ENCODE assay signal across 9 mouse cellular contexts in genomic region chr13:48227136-48227535, GRCm38 (mm10). TPM values are rescaled to one million over a fixed set of nuclear protein-coding genes. Genes with fewer than 3 reads are reported as not detected.
DNase-seq lines count a peak whose midpoint lies in the region; ATAC-seq and TF ChIP-seq lines count a peak whose summit lies in the region.
"Had no signal": no experiment of that assay in that cellular context is flagged by ENCODE, and none has a peak within 500 bp of the region (broad histone marks: within the 10 kb centered on the region; RNA-seq: fewer than 3 reads in every experiment).

No protein-coding gene starts in this region.

- H3K4me1 ChIP-seq in forebrain, postnatal 0 days (ENCODE audit: insufficient read depth) = peaks cover 12% of the 10 kb centered on the region
- 0 out of 2 replicates have a peak, but pooled peaks cover 5% of the 10 kb centered on the region for H3K4me1 ChIP-seq in kidney, embryonic 14.5 days (ENCODE audit: control insufficient read depth, insufficient read depth, low read length)
- H3K4me1 ChIP-seq in midbrain, embryonic 12.5 days = peaks cover 25% of the 10 kb centered on the region

- H3K4me2 ChIP-seq in forebrain, postnatal 0 days (ENCODE audit: low read depth) = peak overlapping the region; percentile 63
- peak overlapping the region; percentile 36 for H3K4me2 ChIP-seq in kidney, embryonic 14.5 days (replicated peaks; ENCODE audit: low read depth, low read length)
- H3K4me2 ChIP-seq in midbrain, embryonic 12.5 days (replicated peaks) = peak overlapping the region; percentile 64

- peak overlapping the region; percentile 43 for H3K4me3 ChIP-seq in forebrain, postnatal 0 days (ENCODE audit: low read depth, low read length)
- H3K4me3 ChIP-seq in kidney, embryonic 14.5 days (ENCODE audit: low read length) = 0 out of 2 replicates have a peak overlapping the region, but pooled peaks have one; percentile 5
- peak overlapping the region; percentile 44 for H3K4me3 ChIP-seq in midbrain, embryonic 12.5 days

- DNase-seq in layer of hippocampus, postnatal 14 days (ENCODE audit: low spot score in 2 of 2) = peak; percentile 4 to 16
- DNase-seq in layer of hippocampus, adult 9-10 months (ENCODE audit: low spot score) = no peak
- peak; percentile 9 for DNase-seq in cerebellum, adult 9-11 months
- DNase-seq in forebrain, postnatal 0 days = peak; percentile 65
- DNase-seq in telencephalon, adult 2 months (ENCODE audit: low read depth, low spot score) = peak; percentile 3

- no peaks in the 10 kb centered on the region for H3K36me3 ChIP-seq in forebrain, postnatal 0 days (ENCODE audit: insufficient read depth)
- H3K36me3 ChIP-seq in kidney, embryonic 14.5 days (ENCODE audit: control insufficient read depth, insufficient read depth, low read length) = no peaks in the 10 kb centered on the region
- no peaks in the 10 kb centered on the region for H3K36me3 ChIP-seq in midbrain, embryonic 12.5 days

- no peaks in the 10 kb centered on the region for H3K27me3 ChIP-seq in forebrain, postnatal 0 days (ENCODE audit: insufficient read depth, low read length)
- no peaks in the 10 kb centered on the region for H3K27me3 ChIP-seq in kidney, embryonic 14.5 days (ENCODE audit: control insufficient read depth, insufficient read depth, low read length)
- peaks cover 4% of the 10 kb centered on the region; the same call in 1 of the 2 replicates for H3K27me3 ChIP-seq in midbrain, embryonic 12.5 days

- no peak for TF ChIP-seq CTCF in forebrain, postnatal 0 days (IDR thresholded peaks at IDR 0.05; ENCODE audit: low read depth)

- no peak for ATAC-seq in forebrain, postnatal 0 days
- ATAC-seq in kidney, embryonic 14.5 days (ENCODE audit: low FRiP score, low TSS enrichment) = no peak
- ATAC-seq in midbrain, embryonic 12.5 days (ENCODE audit: low FRiP score, low read depth) = no peak
- no peak for ATAC-seq in erythroid progenitor cell, adult 5-6 weeks (replicated peaks; ENCODE audit: low FRiP score, poor library complexity, severe bottlenecking)

- peak overlapping the region; percentile 62; the same call in 1 of the 2 replicates for H3K27ac ChIP-seq in forebrain, postnatal 0 days (ENCODE audit: low read depth, low read length)
- H3K27ac ChIP-seq in kidney, embryonic 14.5 days (ENCODE audit: low read depth, low read length) = no peak overlapping the region
- H3K27ac ChIP-seq in midbrain, embryonic 12.5 days (replicated peaks) = peak overlapping the region; percentile 92

- peak overlapping the region; percentile 39 for H3K9ac ChIP-seq in forebrain, postnatal 0 days
- H3K9ac ChIP-seq in kidney, embryonic 14.5 days (ENCODE audit: low read depth, low read length) = no peak overlapping the region
- H3K9ac ChIP-seq in midbrain, embryonic 12.5 days (replicated peaks) = no peak overlapping the region

- WGBS in forebrain, postnatal 0 days = 33% methylated on average over 8 of the region's 8 CpGs
- WGBS in kidney, embryonic 14.5 days = 32% methylated on average over 8 of the region's 8 CpGs
- 32% methylated on average over 8 of the region's 8 CpGs for WGBS in midbrain, embryonic 12.5 days

- no peaks in the 10 kb centered on the region for H3K9me3 ChIP-seq in forebrain, postnatal 0 days (ENCODE audit: low read length)
- H3K9me3 ChIP-seq in kidney, embryonic 14.5 days (ENCODE audit: control insufficient read depth, low read length) = no peaks in the 10 kb centered on the region
- no peaks in the 10 kb centered on the region for H3K9me3 ChIP-seq in midbrain, embryonic 12.5 days

RNA-seq across cellular contexts. Expression of gene Id4, which starts 33.9 kb away (rescaled TPM):
- total RNA-seq in layer of hippocampus, postnatal 14 days (2021) = 10 to 100 TPM; 41.2 to 44.4 TPM
- total RNA-seq in forebrain, postnatal 0 days (2014; rRNA removed) = 100 and 152 TPM in 2 replicates
- polyA plus RNA-seq in forebrain, postnatal 0 days (2015; fragmentation: Nextera tagmentation; extraction: Ambion mirVana) = 32.6 and 80.8 TPM in 2 replicates
- 18.3 and 23.1 TPM in 2 replicates for polyA plus RNA-seq in kidney, embryonic 14.5 days (2014; fragmentation: Nextera tagmentation; extraction: Ambion mirVana)
- 117 and 119 TPM in 2 replicates for polyA plus RNA-seq in midbrain, embryonic 12.5 days (2016; fragmentation: Nextera tagmentation; extraction: Ambion mirVana)
- total RNA-seq in erythroid progenitor cell, adult 5-6 weeks (2015; ENCODE audit: low replicate concordance) = 0.72 and 1.7 TPM in 2 replicates
- total RNA-seq in erythroid progenitor cell, adult 5-6 weeks (2017; ENCODE audit: low replicate concordance) = not detected in 2 replicates
- total RNA-seq: hematopoietic stem cell, adult 5-6 weeks had no signal

Comparison
In these comparisons a context has a peak if more than half of its experiments do, and no peak if none do; other contexts are left out.
1. RNA of gene Id4, which starts 33.9 kb away (total RNA-seq): 100 to 152 TPM in forebrain, postnatal 0 days and 41.2 to 44.4 TPM in layer of hippocampus, postnatal 14 days; 0.72 to 1.7 TPM in erythroid progenitor cell, adult 5-6 weeks; every median in the first group is over 10 times any median in the second.
2. Peak in every context shown above with its lines, with median percentiles within 50 percentile points of each other: H3K4me2 ChIP-seq and H3K4me3 ChIP-seq.